Mouse (Mus musculus) ES-E14 (cell line): ENCODE results near the gene Dph6. TPM values are rescaled to one million over a fixed set of nuclear protein-coding genes. Genes with fewer than 3 reads are reported as not detected.

Source experiments
- DNase-seq: peaks from one replicate; pipeline ENCODE4 v3.0.0-alpha.2; 2013; ENCODE audit warnings: low read depth, low spot score
- H3K27ac ChIP-seq: 2 replicates; pipeline ENCODE4 v1.5.1; 2012; ENCODE audit warnings: low read depth, mild to moderate bottlenecking, low read length, moderate library complexity, mixed read lengths; ENCODE audit not compliant: poor library complexity, insufficient read depth, severe bottlenecking
- H3K36me3 ChIP-seq: 2 replicates; pipeline ENCODE4 v1.6.1; 2012; ENCODE audit warnings: mild to moderate bottlenecking, low read length, moderate library complexity, mixed read lengths; ENCODE audit not compliant: control insufficient read depth, poor library complexity, insufficient read depth, severe bottlenecking
- H3K4me1 ChIP-seq, 2 experiments: fragments of 150-350 bp in 1 of 2; sonication (generic) in 1 of 2; 2 replicates each; pipeline ENCODE4 v1.6.1; 2012; ENCODE audit warnings: low read length in 2 of 2, mild to moderate bottlenecking in 1 of 2, mixed read lengths in 1 of 2; ENCODE audit not compliant: control insufficient read depth in 2 of 2, insufficient read depth in 2 of 2, poor library complexity in 1 of 2
- H3K4me3 ChIP-seq, 2 experiments: fragments of 150-350 bp in 1 of 2; sonication (generic) in 1 of 2; 2 replicates each; pipeline ENCODE4 v1.5.1; 2012; ENCODE audit warnings: low read length in 2 of 2, low read depth in 1 of 2, mild to moderate bottlenecking in 1 of 2, mixed read lengths in 1 of 2; ENCODE audit not compliant: insufficient read depth in 1 of 2, poor library complexity in 1 of 2, severe bottlenecking in 1 of 2
- H3K9ac ChIP-seq: 2 replicates; pipeline ENCODE4 v1.6.1; 2012; ENCODE audit warnings: low read depth, mild to moderate bottlenecking, low read length, mixed read lengths; ENCODE audit not compliant: poor library complexity, insufficient read depth, severe bottlenecking
- H3K9me3 ChIP-seq: fragments of 150-350 bp; sonication (generic); 2 replicates; pipeline ENCODE4 v1.6.1; 2012; ENCODE audit warnings: low read depth, mild to moderate bottlenecking, low read length; ENCODE audit not compliant: control insufficient read depth, insufficient read depth
- CHD2 ChIP-seq: IDR thresholded peaks from 2 replicates; pipeline ENCODE4 v1.6.1; 2014; ENCODE audit warnings: mild to moderate bottlenecking, low read depth, low read length, inconsistent platforms
- HCFC1 ChIP-seq: IDR thresholded peaks from 2 replicates; pipeline ENCODE4 v1.6.1; 2012; ENCODE audit warnings: low read length, inconsistent platforms, borderline replicate concordance; ENCODE audit not compliant: insufficient read depth
- MAFK ChIP-seq: IDR thresholded peaks from 2 replicates; pipeline ENCODE4 v1.6.1; 2014; ENCODE audit warnings: mild to moderate bottlenecking, low read depth, low read length, inconsistent platforms; ENCODE audit not compliant: insufficient read depth
- ZC3H11A ChIP-seq: IDR thresholded peaks from 2 replicates; pipeline ENCODE4 v1.6.1; 2012; ENCODE audit warnings: low read depth, mild to moderate bottlenecking, inconsistent platforms, low read length, borderline replicate concordance
- ZNF384 ChIP-seq: IDR thresholded peaks from 2 replicates; pipeline ENCODE4 v1.6.1; 2012; ENCODE audit warnings: low read depth, low read length, inconsistent platforms
- in situ Hi-C, 2 experiments: fragments of 600-800 bp; cut with MboI; formaldehyde crosslinking; loops; one replicate each; pipeline ENCODE4 v1.15.1; 2025; ENCODE audit warnings: low sequenced_read_pairs in 2 of 2, inconsistent platforms in 1 of 2; ENCODE audit not compliant: unreplicated experiment in 2 of 2
- total RNA-seq: library from RNA; depleted of rRNA; stranded (reverse); fragments of 300-350 nt; gene quantifications from 2 replicates; pipeline ENCODE4 v1.2.3, GENCODE M21; 2012

Dph6 gene
- total RNA-seq, 1 experiment, result 15.3 TPM

DNA sequence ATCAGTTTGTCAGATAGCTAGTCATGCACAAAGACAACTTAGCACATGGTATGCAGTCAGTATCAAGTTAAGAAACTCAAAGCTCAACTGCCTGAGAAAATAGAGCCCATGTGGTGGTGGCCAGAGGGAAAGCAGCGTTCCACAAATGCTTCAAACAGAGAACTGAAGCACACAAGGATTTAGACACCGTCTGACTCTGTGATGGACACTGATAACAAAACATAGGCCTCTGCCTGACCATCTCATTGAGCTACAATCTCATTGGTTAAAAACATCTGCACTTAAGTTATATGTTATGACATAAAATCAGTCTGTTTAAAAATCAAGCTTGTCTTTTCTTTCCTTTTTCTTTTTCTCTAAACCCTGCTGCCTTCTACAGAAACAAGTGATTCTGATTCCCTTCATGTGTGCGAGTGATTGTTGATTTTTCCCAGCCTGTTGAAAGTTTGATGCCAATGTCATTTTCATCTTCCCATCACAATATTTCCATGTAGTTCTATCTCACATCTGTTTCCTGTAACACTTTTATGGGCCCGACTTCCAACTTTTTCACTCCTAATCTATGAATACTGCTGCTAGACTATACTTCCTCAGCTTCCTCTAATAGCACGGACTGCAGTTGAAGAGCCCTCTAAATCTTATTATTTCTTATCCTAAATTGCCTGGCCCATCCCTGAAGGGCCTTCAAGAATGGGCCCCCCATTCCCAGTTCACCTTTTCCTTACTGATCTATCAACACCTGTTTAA lies 123.6 kb downstream of the Dph6 start:
- no peak overlapping the region for H3K9ac ChIP-seq
- H3K4me1 ChIP-seq, result no peaks in the 10 kb centered on the region
- no peak overlapping the region for H3K4me3 ChIP-seq
- no peaks in the 10 kb centered on the region for H3K36me3 ChIP-seq
- no peak for DNase-seq
- no peak for TF ChIP-seq MAFK
- TF ChIP-seq ZNF384, result no peak
- TF ChIP-seq ZC3H11A, result no peak
- TF ChIP-seq HCFC1, result no peak
- TF ChIP-seq CHD2, result no peak
- H3K9me3 ChIP-seq, result no peaks in the 10 kb centered on the region
- H3K27ac ChIP-seq, result no peak overlapping the region
- in situ Hi-C loops, result no loop called here

DNA sequence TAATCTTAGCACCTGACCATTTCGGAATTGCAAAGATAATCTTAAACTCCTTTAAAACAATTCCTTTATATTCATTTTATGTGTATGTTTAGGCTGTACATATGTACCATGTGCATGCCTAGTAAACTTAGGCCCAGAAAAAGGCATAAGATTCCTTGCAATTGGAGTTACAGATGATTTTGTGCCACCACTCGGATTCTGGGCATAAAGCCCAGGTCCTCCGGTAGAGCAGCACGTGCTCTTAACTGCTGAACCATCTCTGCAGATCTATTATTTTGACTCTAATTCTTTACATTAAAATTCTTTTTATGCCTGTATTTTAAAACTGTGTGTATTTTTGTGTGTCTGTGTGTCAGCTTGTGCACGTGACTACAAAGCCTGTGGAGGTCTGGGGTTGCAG lies 134.3 kb downstream of the Dph6 start:
- H3K4me1 ChIP-seq, result no peaks in the 10 kb centered on the region
- H3K27ac ChIP-seq, result no peak overlapping the region
- H3K9ac ChIP-seq, result no peak overlapping the region
- TF ChIP-seq MAFK (no peak), HCFC1 (no peak), CHD2 (no peak), ZC3H11A (no peak), ZNF384 (no peak)
- in situ Hi-C loops, result no loop called here
- H3K9me3 ChIP-seq, result no peaks in the 10 kb centered on the region
- DNase-seq, result no peak
- no peak overlapping the region for H3K4me3 ChIP-seq
- no peaks in the 10 kb centered on the region; the same call in 1 of the 2 replicates for H3K36me3 ChIP-seq

DNA sequence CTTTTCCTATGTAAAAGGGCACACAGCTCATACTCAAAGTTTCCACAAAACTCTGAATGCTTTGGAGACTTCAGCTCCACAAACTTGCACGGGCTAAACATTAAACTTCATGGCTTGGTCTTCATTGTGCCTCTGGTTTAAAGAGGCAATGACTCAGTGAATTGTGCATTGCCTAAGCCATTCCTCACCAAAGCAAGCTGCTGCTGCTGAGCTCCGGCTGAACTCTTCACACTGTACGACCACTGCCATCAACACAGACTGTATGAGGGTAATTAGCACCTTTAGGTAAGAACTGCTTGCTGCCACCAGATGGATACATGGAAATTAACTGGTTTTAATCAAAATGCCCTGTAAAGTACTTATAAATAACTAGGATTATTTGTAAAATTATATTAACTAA lies 134.9 kb downstream of the Dph6 start:
- no peak overlapping the region for H3K4me3 ChIP-seq
- no peak overlapping the region for H3K27ac ChIP-seq
- in situ Hi-C loops, result no loop called here
- no peak for DNase-seq
- no peaks in the 10 kb centered on the region; the same call in 1 of the 2 replicates for H3K36me3 ChIP-seq
- no peaks in the 10 kb centered on the region for H3K9me3 ChIP-seq
- TF ChIP-seq HCFC1, result no peak
- no peak overlapping the region for H3K9ac ChIP-seq
- no peaks in the 10 kb centered on the region for H3K4me1 ChIP-seq

DNA sequence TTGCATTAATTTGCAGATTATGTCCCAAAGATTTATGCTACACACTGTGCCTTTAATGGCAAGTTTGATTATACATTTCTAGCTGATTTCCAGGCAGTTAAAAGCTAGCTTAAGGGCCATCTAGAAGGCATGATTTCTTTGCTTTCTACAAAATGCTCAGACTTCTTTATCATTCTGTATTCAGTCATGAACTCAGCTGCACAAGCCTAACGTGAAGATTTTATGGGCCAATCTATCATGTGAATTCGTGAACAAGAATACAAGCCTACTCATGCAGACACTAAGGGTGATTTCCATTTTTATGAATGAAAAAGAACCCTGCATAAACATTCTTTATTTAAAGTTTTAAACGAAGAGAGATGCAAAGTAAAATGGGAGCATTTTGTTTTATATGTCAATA lies 162.4 kb downstream of the Dph6 start:
- H3K9ac ChIP-seq, result no peak overlapping the region
- in situ Hi-C loops, result no loop called here
- TF ChIP-seq HCFC1, result no peak
- no peak for TF ChIP-seq MAFK
- no peak for TF ChIP-seq ZNF384
- no peak for TF ChIP-seq ZC3H11A

DNA sequence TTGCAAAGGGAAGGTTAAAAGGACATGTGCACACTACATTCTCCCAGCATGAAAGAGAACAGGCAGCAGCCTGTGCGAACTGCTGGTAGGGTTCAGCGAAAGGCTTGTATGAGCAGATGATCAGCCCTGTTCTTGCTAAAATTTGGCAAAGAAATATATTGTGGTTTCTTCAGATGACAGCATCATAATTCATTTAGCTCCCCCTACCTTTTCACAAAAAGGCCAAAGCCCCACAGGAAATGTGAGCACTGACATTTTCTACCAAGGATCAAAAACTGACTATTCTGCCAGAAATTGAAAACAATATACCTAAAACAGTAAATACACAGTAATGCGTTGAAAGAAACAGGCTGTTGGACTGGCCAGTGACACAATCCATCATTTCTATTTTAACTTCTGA lies 162.9 kb downstream of the Dph6 start:
- H3K9ac ChIP-seq, result no peak overlapping the region
- TF ChIP-seq CHD2 (no peak), HCFC1 (no peak), MAFK (no peak), ZNF384 (no peak), ZC3H11A (no peak)
- no peak overlapping the region for H3K4me3 ChIP-seq
- no peaks in the 10 kb centered on the region for H3K9me3 ChIP-seq
- in situ Hi-C loops, result no loop called here
- no peak overlapping the region for H3K27ac ChIP-seq
- no peak for DNase-seq
- no peaks in the 10 kb centered on the region for H3K4me1 ChIP-seq
- H3K36me3 ChIP-seq, result no peaks in the 10 kb centered on the region

More for the DNA sequence above, 162.4 kb downstream of the Dph6 start:
- Histone ChIP-seq H3K9me3 (no peaks in the 10 kb centered on the region), H3K4me3 (no peak overlapping the region), H3K4me1 (no peaks in the 10 kb centered on the region), H3K36me3 (no peaks in the 10 kb centered on the region), H3K27ac (no peak overlapping the region)
- no peak for DNase-seq
